Mouse (Mus musculus): ENCODE data around the gene Crygs. TPM values are rescaled to one million over a fixed set of nuclear protein-coding genes. Genes with fewer than 3 reads are reported as not detected.

Crygs gene
- 0.26 and 0.32 TPM in 2 replicates for polyA plus RNA-seq (2015; fragmentation: Nextera tagmentation; extraction: Ambion mirVana)

GRCm38 (mm10) chr16:22811477-22811876 lies at the start of gene Crygs:
Gene Crygs, minus strand, starts transcription at chr16:22811577.
- Histone ChIP-seq H3K4me3 (replicated peaks; ENCODE audit: low read depth, low read length) (no peak within 1 kb of the TSS), H3K9me3 (replicated peaks; ENCODE audit: low read length) (no peaks in the 10 kb centered on the region), H3K36me3 (ENCODE audit: insufficient read depth, low read length) (0 out of 2 replicates have a peak, but pooled peaks cover 5% of the 10 kb centered on the region), H3K9ac (ENCODE audit: low read depth, low read length) (no peak within 1 kb of the TSS), H3K4me1 (replicated peaks; ENCODE audit: insufficient read depth, low read length) (no peaks in the 10 kb centered on the region), H3K27me3 (ENCODE audit: insufficient read depth, low read length) (no peaks in the 10 kb centered on the region), H3K4me2 (ENCODE audit: low read length) (no peak within 1 kb of the TSS), H3K27ac (no peak within 1 kb of the TSS)
- ATAC-seq (replicated peaks; ENCODE audit: low FRiP score, low read depth) (no peak), DNase-seq (ENCODE audit: low spot score) (peak; percentile 62)
- no peak for TF ChIP-seq CTCF (IDR thresholded peaks at IDR 0.05; ENCODE audit: low read depth)
- 47% methylated on average over 2 of the region's 2 CpGs for WGBS

DNA sequence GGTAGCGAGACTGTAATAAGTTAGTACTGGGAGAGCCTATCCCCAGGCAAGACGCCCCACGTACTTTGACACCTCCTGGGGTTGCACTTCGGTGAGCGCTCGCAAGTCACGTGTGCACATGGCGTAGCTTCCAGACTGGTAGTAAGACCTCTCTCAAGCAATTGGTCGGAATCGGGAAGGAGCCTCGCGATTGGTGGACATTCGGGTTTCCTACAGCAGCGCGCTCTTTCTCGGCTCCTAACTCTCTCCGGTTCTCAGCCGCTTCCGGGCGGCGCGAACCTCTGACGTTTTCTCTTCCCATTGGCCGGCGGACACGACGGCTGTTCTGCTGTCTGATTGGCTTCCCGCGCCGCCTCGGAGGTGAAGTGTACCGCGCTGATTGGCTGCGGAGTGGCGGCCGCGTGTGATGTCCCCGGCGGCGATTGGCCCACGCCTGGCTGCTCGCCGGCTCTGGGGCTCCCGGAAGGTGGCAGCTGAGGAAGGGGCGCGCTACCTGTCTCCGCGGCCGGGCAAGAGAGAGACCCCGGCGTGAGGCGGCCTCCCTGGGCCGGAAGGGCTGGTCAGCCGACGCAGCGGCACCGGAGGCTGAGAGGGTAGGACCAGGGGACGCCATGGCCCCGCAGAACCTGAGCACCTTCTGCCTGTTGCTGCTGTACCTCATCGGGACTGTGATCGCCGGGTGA lies 46.2 kb upstream of the Crygs start, which contains the start of the genes Tbccd1 and Dnajb11:
TSS of gene Tbccd1 (minus strand) at position 239 of the 683 bp plus-strand sequence.
TSS of gene Dnajb11 (plus strand) at position 415 of the 683 bp plus-strand sequence.
- ATAC-seq (replicated peaks; ENCODE audit: low FRiP score, low read depth) (peak; percentile 100), DNase-seq (ENCODE audit: low spot score) (peak; percentile 100)
- Histone ChIP-seq H3K4me3 (replicated peaks; ENCODE audit: low read depth, low read length) (peak within 1 kb of the TSS; percentile 96), H3K4me2 (ENCODE audit: low read length) (peak within 1 kb of the TSS; percentile 87), H3K4me1 (replicated peaks; ENCODE audit: insufficient read depth, low read length) (peaks cover 7% of the 10 kb centered on the region), H3K9me3 (replicated peaks; ENCODE audit: low read length) (no peaks in the 10 kb centered on the region), H3K27ac (peak within 1 kb of the TSS; percentile 83), H3K36me3 (ENCODE audit: insufficient read depth, low read length) (0 out of 2 replicates have a peak, but pooled peaks cover 6% of the 10 kb centered on the region), H3K9ac (ENCODE audit: low read depth, low read length) (peak within 1 kb of the TSS; percentile 84), H3K27me3 (ENCODE audit: insufficient read depth, low read length) (no peaks in the 10 kb centered on the region)
- TF ChIP-seq CTCF (IDR thresholded peaks at IDR 0.05; ENCODE audit: low read depth): no peak
- WGBS: under 1% methylated on average over 62 of the region's 62 CpGs

- no peak for TF ChIP-seq CTCF (IDR thresholded peaks at IDR 0.05; ENCODE audit: low read depth)
- Histone ChIP-seq H3K4me2 (ENCODE audit: low read length) (peak overlapping the region; percentile 70), H3K9ac (ENCODE audit: low read depth, low read length) (peak overlapping the region; percentile 66), H3K27ac (peak overlapping the region; percentile 83), H3K4me3 (replicated peaks; ENCODE audit: low read depth, low read length) (peak overlapping the region; percentile 96), H3K9me3 (replicated peaks; ENCODE audit: low read length) (no peaks in the 10 kb centered on the region), H3K4me1 (replicated peaks; ENCODE audit: insufficient read depth, low read length) (peaks cover 7% of the 10 kb centered on the region), H3K27me3 (ENCODE audit: insufficient read depth, low read length) (no peaks in the 10 kb centered on the region), H3K36me3 (ENCODE audit: insufficient read depth, low read length) (0 out of 2 replicates have a peak, but pooled peaks cover 5% of the 10 kb centered on the region)
- ATAC-seq (replicated peaks; ENCODE audit: low FRiP score, low read depth) (no peak), DNase-seq (ENCODE audit: low spot score) (peak; percentile 10)
- WGBS: 10% methylated on average over 9 of the region's 9 CpGs
Measured at GRCm38 (mm10) chr16:22856773-22857172, 45.4 kb upstream of the Crygs start.

DNA sequence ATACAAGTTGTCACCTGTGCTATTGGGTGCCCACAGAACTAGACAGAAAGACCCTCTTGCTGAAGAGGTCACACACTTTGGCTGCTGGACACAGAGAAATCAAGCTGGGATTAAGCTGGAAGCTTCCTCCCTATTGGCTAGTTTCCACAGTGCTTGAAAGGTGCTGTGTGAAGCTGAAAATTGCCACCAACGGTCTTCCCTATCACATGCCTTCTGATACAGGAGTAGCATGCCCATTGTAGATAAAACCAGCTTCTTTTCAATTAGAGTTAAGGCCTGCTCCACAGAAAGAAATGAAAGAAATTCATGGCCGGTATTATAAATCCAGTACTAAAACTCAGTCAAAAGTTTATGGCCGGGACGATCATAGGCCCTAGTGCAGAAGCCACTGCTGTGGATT lies 41.3 kb upstream of the Crygs start:
- ATAC-seq (replicated peaks; ENCODE audit: low FRiP score, low read depth): no peak

DNA sequence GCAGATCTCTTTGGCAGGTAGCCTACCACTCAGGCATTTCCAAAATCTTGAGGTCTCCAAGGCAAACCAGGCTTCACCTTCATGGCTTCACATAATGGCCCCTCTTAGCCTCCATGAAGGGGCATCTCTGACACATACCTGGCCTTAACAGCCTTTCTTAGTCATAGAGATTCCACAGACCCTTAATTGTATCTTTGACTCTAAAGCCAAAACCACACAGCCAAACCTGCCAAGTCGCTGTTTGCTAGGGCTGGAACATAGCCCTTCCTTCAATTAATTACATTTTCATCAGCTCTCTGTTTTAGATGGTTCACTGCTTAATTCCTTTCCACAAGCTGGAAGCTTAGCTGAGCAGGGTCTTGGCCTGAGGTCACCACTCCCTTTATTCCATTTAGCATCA lies 37.0 kb upstream of the Crygs start:
- Histone ChIP-seq H3K4me1 (replicated peaks; ENCODE audit: insufficient read depth, low read length) (0 out of 2 replicates have a peak, but pooled peaks cover 4% of the 10 kb centered on the region), H3K27me3 (ENCODE audit: insufficient read depth, low read length) (no peaks in the 10 kb centered on the region), H3K4me3 (replicated peaks; ENCODE audit: low read depth, low read length) (no peak overlapping the region), H3K9ac (ENCODE audit: low read depth, low read length) (no peak overlapping the region), H3K27ac (no peak overlapping the region), H3K36me3 (ENCODE audit: insufficient read depth, low read length) (no peaks in the 10 kb centered on the region), H3K4me2 (ENCODE audit: low read length) (no peak overlapping the region), H3K9me3 (replicated peaks; ENCODE audit: low read length) (no peaks in the 10 kb centered on the region)
- DNase-seq (ENCODE audit: low spot score) (no peak), ATAC-seq (replicated peaks; ENCODE audit: low FRiP score, low read depth) (no peak)
- no peak for TF ChIP-seq CTCF (IDR thresholded peaks at IDR 0.05; ENCODE audit: low read depth)
- 70% methylated on average over 1 of the region's 1 CpGs for WGBS

More for the DNA sequence above, 41.3 kb upstream of the Crygs start:
- Histone ChIP-seq H3K4me3 (replicated peaks; ENCODE audit: low read depth, low read length) (no peak overlapping the region), H3K36me3 (ENCODE audit: insufficient read depth, low read length) (0 out of 2 replicates have a peak, but pooled peaks cover 5% of the 10 kb centered on the region), H3K27ac (no peak overlapping the region), H3K4me2 (ENCODE audit: low read length) (no peak overlapping the region), H3K9ac (ENCODE audit: low read depth, low read length) (no peak overlapping the region), H3K9me3 (replicated peaks; ENCODE audit: low read length) (no peaks in the 10 kb centered on the region), H3K27me3 (ENCODE audit: insufficient read depth, low read length) (no peaks in the 10 kb centered on the region), H3K4me1 (replicated peaks; ENCODE audit: insufficient read depth, low read length) (no peaks in the 10 kb centered on the region)
- no peak for DNase-seq (ENCODE audit: low spot score)
- TF ChIP-seq CTCF (IDR thresholded peaks at IDR 0.05; ENCODE audit: low read depth): no peak
- 96% methylated on average over 4 of the region's 4 CpGs for WGBS

GRCm38 (mm10) chr16:22847686-22848085 lies 36.3 kb upstream of the Crygs start:
- 85% methylated on average over 1 of the region's 1 CpGs for WGBS
- ATAC-seq (replicated peaks; ENCODE audit: low FRiP score, low read depth) (no peak), DNase-seq (ENCODE audit: low spot score) (no peak)
- Histone ChIP-seq H3K4me1 (replicated peaks; ENCODE audit: insufficient read depth, low read length) (0 out of 2 replicates have a peak, but pooled peaks cover 4% of the 10 kb centered on the region), H3K4me2 (ENCODE audit: low read length) (no peak overlapping the region), H3K27ac (no peak overlapping the region), H3K36me3 (ENCODE audit: insufficient read depth, low read length) (no peaks in the 10 kb centered on the region), H3K27me3 (ENCODE audit: insufficient read depth, low read length) (no peaks in the 10 kb centered on the region), H3K9me3 (replicated peaks; ENCODE audit: low read length) (no peaks in the 10 kb centered on the region), H3K9ac (ENCODE audit: low read depth, low read length) (no peak overlapping the region), H3K4me3 (replicated peaks; ENCODE audit: low read depth, low read length) (no peak overlapping the region)
- no peak for TF ChIP-seq CTCF (IDR thresholded peaks at IDR 0.05; ENCODE audit: low read depth)

Measured in kidney, postnatal 0 days (tissue).